28 mouse cellular contexts compared by ENCODE assay signal in the genomic region with DNA sequence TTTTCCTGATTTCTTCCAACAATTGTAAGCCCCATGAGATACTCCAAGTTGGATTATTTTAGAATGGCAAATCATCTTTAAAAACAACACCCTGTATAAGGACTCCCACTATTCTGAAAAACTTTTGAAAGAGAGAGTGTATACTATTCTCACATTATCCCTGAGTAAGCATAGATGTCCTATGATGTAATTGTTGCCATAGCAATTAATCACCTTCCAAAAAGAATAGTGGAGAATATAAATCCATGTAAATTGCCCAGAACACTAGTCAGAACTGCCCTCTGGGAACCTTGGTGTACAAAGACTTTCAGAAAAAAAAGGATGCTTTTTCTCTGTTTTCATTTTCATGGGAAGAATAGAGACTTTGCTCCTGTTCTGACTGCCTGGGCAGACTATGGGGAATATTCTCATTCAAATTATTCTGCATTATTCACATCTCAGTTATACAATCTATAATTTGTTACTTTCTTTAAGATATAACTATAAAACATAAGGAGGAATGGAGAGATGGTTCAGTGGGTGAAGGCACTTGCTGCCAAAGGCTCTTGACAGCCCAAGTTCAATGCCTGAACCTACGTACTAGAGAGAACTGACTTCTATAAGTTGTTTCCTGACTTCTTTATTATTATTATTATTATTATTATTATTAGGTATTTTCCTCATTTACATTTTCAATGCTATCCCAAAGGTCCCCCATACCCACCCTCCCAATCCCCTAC. TPM values are rescaled to one million over a fixed set of nuclear protein-coding genes. Genes with fewer than 3 reads are reported as not detected.
DNase-seq lines count a peak whose midpoint lies in the region; ATAC-seq lines count a peak whose summit lies in the region.
"Had no signal": no experiment of that assay in that cellular context is flagged by ENCODE, and none has a peak within 500 bp of the region (broad histone marks: within the 10 kb centered on the region; RNA-seq: fewer than 3 reads in every experiment).

No protein-coding gene starts in this region.

- no peak overlapping the region for H3K4me3 ChIP-seq in embryonic facial prominence, embryonic 14.5 days (ENCODE audit: low read depth, low read length)
- H3K4me3 ChIP-seq in embryonic facial prominence, embryonic 10.5 days = no peak overlapping the region
- no peak overlapping the region for H3K4me3 ChIP-seq in midbrain, embryonic 12.5 days
- H3K4me3 ChIP-seq in midbrain, embryonic 10.5 days = no peak overlapping the region
- no peak overlapping the region for H3K4me3 ChIP-seq in forebrain, embryonic 14.5 days (ENCODE audit: low read depth, low read length)
- no peak overlapping the region for H3K4me3 ChIP-seq in midbrain, embryonic 15.5 days
- H3K4me3 ChIP-seq: heart, adult 2 months; heart, embryonic 13.5 days; kidney, embryonic 15.5 days; lung, embryonic 15.5 days had no signal

- no peaks in the 10 kb centered on the region for H3K36me3 ChIP-seq in embryonic facial prominence, embryonic 14.5 days (ENCODE audit: control insufficient read depth, insufficient read depth, low read length)
- H3K36me3 ChIP-seq in embryonic facial prominence, embryonic 10.5 days (replicated peaks) = no peaks in the 10 kb centered on the region
- H3K36me3 ChIP-seq in midbrain, embryonic 12.5 days = no peaks in the 10 kb centered on the region
- no peaks in the 10 kb centered on the region for H3K36me3 ChIP-seq in midbrain, embryonic 10.5 days
- H3K36me3 ChIP-seq in forebrain, embryonic 14.5 days (ENCODE audit: control insufficient read depth, insufficient read depth, low read length) = no peaks in the 10 kb centered on the region
- no peaks in the 10 kb centered on the region for H3K36me3 ChIP-seq in midbrain, embryonic 15.5 days (replicated peaks)
- H3K36me3 ChIP-seq: heart, embryonic 13.5 days; kidney, embryonic 15.5 days; lung, embryonic 15.5 days had no signal

- no peaks in the 10 kb centered on the region for H3K9me3 ChIP-seq in embryonic facial prominence, embryonic 14.5 days (ENCODE audit: control insufficient read depth, low read length)
- H3K9me3 ChIP-seq in embryonic facial prominence, embryonic 10.5 days = no peaks in the 10 kb centered on the region
- no peaks in the 10 kb centered on the region for H3K9me3 ChIP-seq in midbrain, embryonic 12.5 days
- no peaks in the 10 kb centered on the region for H3K9me3 ChIP-seq in midbrain, embryonic 10.5 days (replicated peaks)
- no peaks in the 10 kb centered on the region for H3K9me3 ChIP-seq in forebrain, embryonic 14.5 days (replicated peaks; ENCODE audit: control insufficient read depth, low read length)
- no peaks in the 10 kb centered on the region for H3K9me3 ChIP-seq in midbrain, embryonic 15.5 days
- H3K9me3 ChIP-seq: heart, embryonic 13.5 days; kidney, embryonic 15.5 days; lung, embryonic 15.5 days had no signal

- no peak overlapping the region for H3K4me2 ChIP-seq in embryonic facial prominence, embryonic 14.5 days (ENCODE audit: low read depth, low read length)
- H3K4me2 ChIP-seq in midbrain, embryonic 12.5 days (replicated peaks) = no peak overlapping the region
- no peak overlapping the region for H3K4me2 ChIP-seq in forebrain, embryonic 14.5 days (ENCODE audit: low read length)
- H3K4me2 ChIP-seq in midbrain, embryonic 15.5 days = no peak overlapping the region
- H3K4me2 ChIP-seq: heart, embryonic 13.5 days; kidney, embryonic 15.5 days; lung, embryonic 15.5 days had no signal

- no peak overlapping the region for H3K9ac ChIP-seq in embryonic facial prominence, embryonic 14.5 days (ENCODE audit: low read depth, low read length)
- no peak overlapping the region for H3K9ac ChIP-seq in midbrain, embryonic 12.5 days (replicated peaks)
- H3K9ac ChIP-seq in forebrain, embryonic 14.5 days (ENCODE audit: low read length) = no peak overlapping the region
- no peak overlapping the region for H3K9ac ChIP-seq in midbrain, embryonic 15.5 days
- H3K9ac ChIP-seq: heart, embryonic 13.5 days; kidney, embryonic 15.5 days; liver, embryonic 14.5 days; lung, embryonic 15.5 days had no signal

- 93% methylated on average over 1 of the region's 1 CpGs for WGBS in embryonic facial prominence, embryonic 14.5 days
- 89% methylated on average over 1 of the region's 1 CpGs for WGBS in embryonic facial prominence, embryonic 10.5 days
- 65% methylated on average over 1 of the region's 1 CpGs for WGBS in midbrain, embryonic 12.5 days
- WGBS in midbrain, embryonic 10.5 days = 77% methylated on average over 1 of the region's 1 CpGs
- 33% methylated on average over 1 of the region's 1 CpGs for WGBS in forebrain, embryonic 14.5 days
- WGBS in midbrain, embryonic 15.5 days = 64% methylated on average over 1 of the region's 1 CpGs

- no peaks in the 10 kb centered on the region for H3K4me1 ChIP-seq in embryonic facial prominence, embryonic 14.5 days (ENCODE audit: control insufficient read depth, insufficient read depth, low read length)
- no peaks in the 10 kb centered on the region for H3K4me1 ChIP-seq in embryonic facial prominence, embryonic 10.5 days
- H3K4me1 ChIP-seq in midbrain, embryonic 12.5 days = peaks cover 4% of the 10 kb centered on the region; the same call in 1 of the 2 replicates
- peaks cover 5% of the 10 kb centered on the region; the same call in 1 of the 2 replicates for H3K4me1 ChIP-seq in midbrain, embryonic 10.5 days
- H3K4me1 ChIP-seq in forebrain, embryonic 14.5 days (ENCODE audit: control insufficient read depth, insufficient read depth, low read length) = no peaks in the 10 kb centered on the region
- H3K4me1 ChIP-seq in midbrain, embryonic 15.5 days = no peaks in the 10 kb centered on the region
- H3K4me1 ChIP-seq: heart, embryonic 13.5 days; kidney, embryonic 15.5 days; lung, embryonic 15.5 days had no signal

- DNase-seq in embryonic facial prominence, embryonic 14.5 days (ENCODE audit: low spot score) = peak; percentile 23
- DNase-seq in embryonic facial prominence, embryonic 10.5 days (ENCODE audit: low spot score) = no peak
- no peak for DNase-seq in midbrain, embryonic 10.5 days (ENCODE audit: low spot score)
- DNase-seq in forebrain, embryonic 14.5 days (ENCODE audit: low spot score) = peak; percentile 61
- DNase-seq in lung, adult 18-20 months = no peak
- DNase-seq: adrenal gland, postnatal 36 days; cerebellum, adult 8-10 months; cerebellum, postnatal 25 days; heart, adult 2 months; heart, postnatal 10 days; kidney, adult 18-20 months; kidney, postnatal 25 days; liver; spleen, adult 18-20 months; thymus, postnatal 36 days had no signal

- H3K27ac ChIP-seq in embryonic facial prominence, embryonic 14.5 days (replicated peaks; ENCODE audit: low read depth, low read length) = no peak overlapping the region
- no peak overlapping the region for H3K27ac ChIP-seq in embryonic facial prominence, embryonic 10.5 days (replicated peaks)
- H3K27ac ChIP-seq in midbrain, embryonic 12.5 days (replicated peaks) = no peak overlapping the region
- no peak overlapping the region for H3K27ac ChIP-seq in midbrain, embryonic 10.5 days (replicated peaks)
- no peak overlapping the region for H3K27ac ChIP-seq in forebrain, embryonic 14.5 days (ENCODE audit: low read depth, low read length)
- no peak overlapping the region for H3K27ac ChIP-seq in midbrain, embryonic 15.5 days
- H3K27ac ChIP-seq: heart, adult 2 months; heart, embryonic 13.5 days; kidney, embryonic 15.5 days; liver, embryonic 14.5 days; lung, embryonic 15.5 days had no signal

- H3K27me3 ChIP-seq in embryonic facial prominence, embryonic 14.5 days (replicated peaks; ENCODE audit: control insufficient read depth, insufficient read depth, low read length) = no peaks in the 10 kb centered on the region
- no peaks in the 10 kb centered on the region for H3K27me3 ChIP-seq in embryonic facial prominence, embryonic 10.5 days (replicated peaks; ENCODE audit: low read depth, poor library complexity, severe bottlenecking)
- H3K27me3 ChIP-seq in midbrain, embryonic 12.5 days = no peaks in the 10 kb centered on the region
- H3K27me3 ChIP-seq in midbrain, embryonic 10.5 days (ENCODE audit: low read depth, poor library complexity, severe bottlenecking) = no peaks in the 10 kb centered on the region
- H3K27me3 ChIP-seq in forebrain, embryonic 14.5 days (replicated peaks; ENCODE audit: control insufficient read depth, insufficient read depth, low read length) = no peaks in the 10 kb centered on the region
- no peaks in the 10 kb centered on the region for H3K27me3 ChIP-seq in midbrain, embryonic 15.5 days (replicated peaks)
- H3K27me3 ChIP-seq: heart, embryonic 13.5 days; kidney, embryonic 15.5 days; lung, embryonic 15.5 days had no signal

- ATAC-seq in embryonic facial prominence, embryonic 14.5 days (ENCODE audit: low read depth) = peak; percentile 67; the same call in 1 of the 2 replicates
- ATAC-seq in midbrain, embryonic 12.5 days (ENCODE audit: low FRiP score, low read depth) = peak; percentile 89
- ATAC-seq in forebrain, embryonic 14.5 days = peak; percentile 82
- peak; percentile 63; the same call in 1 of the 2 replicates for ATAC-seq in midbrain, embryonic 15.5 days (replicated peaks)
- no peak for ATAC-seq in megakaryocyte-erythroid progenitor cell, adult 5-6 weeks (replicated peaks; ENCODE audit: low FRiP score, low TSS enrichment, poor library complexity, severe bottlenecking)
- ATAC-seq: hindbrain, embryonic 16.5 days had no signal

RNA-seq across cellular contexts. Expression of a gene that starts 28.0 kb away (rescaled TPM):
- polyA plus RNA-seq in embryonic facial prominence, embryonic 14.5 days (2014; fragmentation: Nextera tagmentation; extraction: Ambion mirVana) = 4.3 and 4.5 TPM in 2 replicates
- polyA plus RNA-seq in embryonic facial prominence, embryonic 10.5 days (2016; fragmentation: Nextera tagmentation; extraction: Ambion mirVana) = 3.6 and 4.9 TPM in 2 replicates
- polyA plus RNA-seq in midbrain, embryonic 12.5 days (2016; fragmentation: Nextera tagmentation; extraction: Ambion mirVana) = 24.8 and 30.3 TPM in 2 replicates
- polyA plus RNA-seq in midbrain, embryonic 10.5 days (2016; fragmentation: Nextera tagmentation; extraction: Ambion mirVana) = 7.2 and 9.3 TPM in 2 replicates
- 18.6 and 24.1 TPM in 2 replicates for polyA plus RNA-seq in forebrain, embryonic 14.5 days (2014; fragmentation: Nextera tagmentation; extraction: Ambion mirVana)
- 47.3 and 49.7 TPM in 2 replicates for polyA plus RNA-seq in midbrain, embryonic 15.5 days (2015; fragmentation: Nextera tagmentation; extraction: Ambion mirVana)
- total RNA-seq in megakaryocyte-erythroid progenitor cell, adult 5-6 weeks (2014; fragmentation: Nextera tagmentation) = not detected in 2 replicates
- not detected in 2 replicates for total RNA-seq in megakaryocyte-erythroid progenitor cell, adult 5-6 weeks (2017)
- total RNA-seq: hematopoietic stem cell, adult 5-6 weeks; megakaryocyte progenitor cell, adult 5-6 weeks; MEL; monocyte, adult 5-6 weeks; neutrophil, adult 5-6 weeks had no signal

Comparison
In these comparisons a context has a peak if more than half of its experiments do, and no peak if none do; other contexts are left out.
1. DNase-seq: peak in embryonic facial prominence, embryonic 14.5 days (single experiment) and forebrain, embryonic 14.5 days (single experiment); none in embryonic facial prominence, embryonic 10.5 days (single experiment), midbrain, embryonic 10.5 days (single experiment) and lung, adult 18-20 months (0 of 2).